Mouse (Mus musculus) CH12F3 (cell line): ENCODE measurements around the gene Gm20388.

Experiments used
- in situ Hi-C: fragments of 300-500 bp; cut with MboI; formaldehyde crosslinking; loops from 2 replicates; pipeline ENCODE4 v1.14.3; 2020; ENCODE audit warnings: low sequenced_read_pairs

Gene Gm20388

DNA sequence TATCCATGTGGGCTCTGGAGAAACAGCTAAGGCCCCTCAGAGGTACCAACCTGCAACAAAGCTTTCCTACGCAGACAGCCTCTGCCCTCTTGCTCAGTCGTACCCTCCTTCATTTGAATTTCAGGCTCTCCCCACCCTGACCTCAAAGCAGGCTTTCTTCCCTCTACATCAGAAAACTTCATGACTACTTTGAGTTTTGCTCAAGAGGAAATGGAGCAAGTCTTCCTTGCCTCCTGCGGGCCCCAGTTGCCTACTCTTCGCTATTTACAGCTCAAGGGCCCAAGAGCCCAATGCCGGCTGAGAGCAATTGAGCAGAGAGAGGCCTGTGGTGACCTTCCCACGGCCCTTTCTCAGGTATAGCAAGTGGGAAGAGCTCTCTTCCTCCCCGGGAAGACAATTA, 4451.9 kb downstream of the Gm20388 start:
- in situ Hi-C loops: no loop called here

- in situ Hi-C loops: no loop called here
Observed at GRCm38 (mm10) chr8:124363337-124363736, 4452.7 kb downstream of the Gm20388 start.

DNA sequence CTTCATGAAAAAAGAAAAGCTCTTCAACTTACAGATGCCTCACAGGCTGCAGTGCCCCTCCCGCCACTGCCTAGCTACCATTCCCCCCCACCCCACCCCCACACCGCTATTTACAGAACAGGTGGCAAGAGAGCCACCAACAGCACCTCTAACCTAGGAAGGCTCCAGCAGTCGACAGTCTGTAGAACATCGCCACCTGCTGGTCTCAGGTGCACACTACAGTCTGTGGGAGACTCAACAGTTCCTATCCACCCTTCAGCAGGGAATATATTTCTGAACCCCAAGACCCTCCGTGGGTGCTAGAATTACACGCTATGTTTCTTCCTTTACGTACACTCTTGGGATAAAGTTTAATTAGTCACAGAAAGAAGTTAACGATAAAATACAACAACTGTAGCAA, 4457.6 kb downstream of the Gm20388 start:
- in situ Hi-C loops: no loop called here

DNA sequence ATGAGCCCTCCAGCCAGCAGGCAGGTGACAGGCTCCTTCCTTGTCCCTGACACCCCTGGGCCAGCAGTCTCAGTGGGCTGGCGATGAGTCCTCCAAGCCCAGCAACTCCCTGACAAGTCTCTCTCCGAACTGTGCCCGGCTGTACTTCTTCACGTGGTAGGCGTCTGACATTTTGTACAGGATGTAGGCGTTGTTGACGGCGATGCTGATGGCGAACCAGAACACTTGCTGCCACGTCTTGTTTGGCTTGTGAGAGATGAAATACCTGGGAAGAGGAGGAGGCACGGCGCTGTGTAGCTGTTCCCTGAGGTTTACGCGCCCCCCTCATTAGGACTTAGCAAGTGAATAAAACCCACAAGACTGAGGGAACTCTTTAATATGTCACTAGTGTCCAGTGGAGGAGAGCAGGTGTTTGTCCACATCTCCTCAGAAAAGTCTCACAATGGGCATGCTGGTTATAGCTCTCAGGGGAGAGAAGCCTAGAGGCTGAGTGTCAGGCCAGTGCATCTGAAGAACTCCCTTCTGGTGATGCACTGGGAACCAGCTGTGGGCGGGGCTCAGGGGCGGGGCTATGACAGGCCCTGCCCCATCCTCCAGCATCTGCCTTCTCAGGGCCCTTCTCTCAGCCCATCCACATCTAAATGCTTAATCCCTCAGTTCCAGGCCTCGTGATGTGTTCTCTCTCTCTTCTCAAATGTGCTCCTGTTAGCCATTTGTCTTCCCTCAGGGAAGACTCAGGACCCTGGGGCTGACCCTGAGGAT, 4460.0 kb downstream of the Gm20388 start:
- in situ Hi-C loops: no loop called here

DNA sequence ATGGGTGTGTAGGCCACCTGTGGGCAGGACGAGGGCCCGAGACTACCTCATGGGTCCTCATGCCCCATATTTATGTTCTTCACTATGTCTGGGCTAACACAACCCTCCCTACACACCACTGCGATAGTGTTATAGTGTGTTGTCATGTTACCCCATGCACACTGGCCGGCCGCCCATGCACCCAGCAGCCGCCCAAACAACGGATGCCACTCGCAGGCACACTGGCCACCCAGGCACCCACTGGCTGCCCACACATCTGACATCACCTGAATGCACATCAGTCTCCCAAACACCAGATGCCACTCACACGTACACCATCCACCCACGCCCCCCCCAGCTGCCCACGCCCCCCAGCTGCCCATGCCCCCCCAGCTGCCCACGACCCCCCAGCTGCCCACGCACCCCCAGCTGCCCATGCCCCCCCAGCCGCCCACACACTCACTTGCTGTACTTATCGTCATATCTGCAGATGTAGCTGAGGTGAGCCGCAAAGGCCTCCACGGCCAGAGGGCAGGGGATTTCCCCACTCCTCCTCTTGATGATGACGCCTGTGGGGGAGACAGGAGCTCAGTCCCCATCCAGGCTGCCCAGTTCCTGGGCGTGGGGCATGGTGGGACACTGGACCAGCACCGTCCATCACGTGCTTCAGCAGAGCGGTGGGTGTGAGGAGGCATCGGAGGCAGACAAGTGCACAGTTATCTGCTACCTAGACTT, 4460.9 kb downstream of the Gm20388 start:
- in situ Hi-C loops: no loop called here

- in situ Hi-C loops: no loop called here
Observed at GRCm38 (mm10) chr8:124373753-124374152, 4463.1 kb downstream of the Gm20388 start.

- in situ Hi-C loops: no loop called here
Observed at GRCm38 (mm10) chr8:124375168-124375567, 4464.5 kb downstream of the Gm20388 start.

- in situ Hi-C loops: no loop called here
Observed at GRCm38 (mm10) chr8:124375727-124376126, 4465.1 kb downstream of the Gm20388 start.

- in situ Hi-C loops: no loop called here
Observed at GRCm38 (mm10) chr8:124376406-124376805, 4465.8 kb downstream of the Gm20388 start.

GRCm38 (mm10) chr8:124379289-124379688, 4468.6 kb downstream of the Gm20388 start:
- in situ Hi-C loops: no loop called here

DNA sequence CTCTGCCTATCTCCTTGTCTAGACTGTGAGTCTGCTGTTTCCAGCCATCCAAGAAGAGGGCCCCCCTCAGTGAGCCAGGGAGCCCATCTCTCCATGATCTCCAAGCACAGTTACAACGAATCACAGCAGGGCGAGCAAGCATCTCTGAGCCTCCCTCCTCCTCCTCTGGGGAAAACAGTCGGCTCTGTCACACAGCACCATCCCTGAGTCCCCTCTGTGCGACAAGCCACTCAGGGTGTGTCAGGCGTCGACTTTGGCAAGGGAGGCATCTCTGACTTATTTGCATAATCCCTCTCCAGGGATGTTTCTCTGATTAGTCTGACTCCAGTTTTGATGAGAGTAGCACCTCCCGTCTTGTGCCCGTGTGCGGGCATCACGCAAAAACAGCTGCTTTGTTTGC, 4471.6 kb downstream of the Gm20388 start:
- in situ Hi-C loops: no loop called here

- in situ Hi-C loops: no loop called here
Observed at GRCm38 (mm10) chr8:124384336-124384735, 4473.7 kb downstream of the Gm20388 start.

DNA sequence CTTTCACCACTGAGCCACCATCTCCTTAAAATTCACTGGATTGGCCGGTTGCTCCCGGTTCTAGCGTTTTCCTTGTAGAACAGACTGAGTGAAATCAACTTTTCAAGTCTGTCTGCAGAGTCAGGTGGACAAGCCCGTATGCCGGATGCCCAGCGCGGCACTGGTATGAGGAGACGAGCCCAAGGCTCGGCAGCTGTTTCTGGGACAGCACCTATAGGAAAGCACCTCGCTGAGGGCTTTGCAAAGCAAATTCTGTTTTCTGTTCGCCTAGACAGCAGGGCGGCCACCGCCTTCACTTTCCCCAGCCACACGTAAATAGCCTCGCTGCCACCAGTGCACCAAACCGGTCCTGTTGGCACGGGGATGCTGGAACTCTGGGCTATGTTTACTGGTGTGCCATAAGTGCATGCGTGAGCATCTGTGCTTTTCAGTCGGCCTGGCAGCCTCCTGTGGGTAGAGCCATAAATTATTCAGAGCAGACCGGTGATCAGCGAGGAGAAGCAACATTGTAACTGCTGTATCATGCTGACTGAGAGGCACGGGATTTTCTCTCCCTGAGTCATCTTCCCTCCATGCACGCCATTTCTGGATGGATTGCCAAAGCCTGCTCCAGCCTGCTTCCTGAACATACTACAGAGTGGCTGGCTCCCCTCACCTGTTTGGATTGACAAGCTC, 4475.7 kb downstream of the Gm20388 start:
- in situ Hi-C loops: no loop called here

DNA sequence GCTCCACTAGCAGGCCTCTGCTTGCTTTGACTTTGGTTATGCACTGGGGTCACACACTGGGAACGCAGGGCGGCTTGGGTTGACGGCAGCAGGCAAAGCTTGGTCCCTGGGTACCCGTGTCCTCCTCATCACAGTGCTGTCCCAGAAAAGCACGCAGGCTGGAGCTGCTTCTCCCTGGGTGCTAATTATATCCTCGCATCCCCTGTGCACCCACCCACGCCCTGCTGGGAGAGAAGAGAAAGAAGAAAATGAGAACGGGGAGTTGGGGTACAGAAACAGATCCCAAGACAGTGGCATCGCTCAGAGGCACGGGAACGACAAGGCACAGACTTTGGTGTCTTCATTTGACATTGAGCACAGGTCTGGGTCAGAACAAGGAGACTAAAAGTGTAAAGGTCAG, 4478.9 kb downstream of the Gm20388 start:
- in situ Hi-C loops: no loop called here

DNA sequence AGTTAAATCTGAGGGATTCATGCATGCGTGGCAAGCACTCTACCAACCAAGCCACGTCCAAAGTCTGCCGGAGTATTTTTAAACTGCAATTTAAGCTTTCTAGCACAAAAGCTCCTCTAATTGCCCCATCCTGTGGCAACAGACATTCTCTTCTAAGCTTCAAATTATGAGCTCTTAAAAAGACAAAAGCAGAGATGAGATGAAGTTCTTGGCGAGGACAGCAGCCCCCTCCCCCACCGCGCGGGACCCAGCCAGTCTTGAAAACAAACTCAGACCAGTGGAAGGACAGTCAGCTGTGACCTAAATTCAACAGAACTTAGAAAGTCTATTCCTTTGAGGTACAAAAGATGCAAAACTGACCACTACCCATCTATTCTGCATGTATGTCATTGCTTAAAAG, 4480.6 kb downstream of the Gm20388 start:
- in situ Hi-C loops: no loop called here

DNA sequence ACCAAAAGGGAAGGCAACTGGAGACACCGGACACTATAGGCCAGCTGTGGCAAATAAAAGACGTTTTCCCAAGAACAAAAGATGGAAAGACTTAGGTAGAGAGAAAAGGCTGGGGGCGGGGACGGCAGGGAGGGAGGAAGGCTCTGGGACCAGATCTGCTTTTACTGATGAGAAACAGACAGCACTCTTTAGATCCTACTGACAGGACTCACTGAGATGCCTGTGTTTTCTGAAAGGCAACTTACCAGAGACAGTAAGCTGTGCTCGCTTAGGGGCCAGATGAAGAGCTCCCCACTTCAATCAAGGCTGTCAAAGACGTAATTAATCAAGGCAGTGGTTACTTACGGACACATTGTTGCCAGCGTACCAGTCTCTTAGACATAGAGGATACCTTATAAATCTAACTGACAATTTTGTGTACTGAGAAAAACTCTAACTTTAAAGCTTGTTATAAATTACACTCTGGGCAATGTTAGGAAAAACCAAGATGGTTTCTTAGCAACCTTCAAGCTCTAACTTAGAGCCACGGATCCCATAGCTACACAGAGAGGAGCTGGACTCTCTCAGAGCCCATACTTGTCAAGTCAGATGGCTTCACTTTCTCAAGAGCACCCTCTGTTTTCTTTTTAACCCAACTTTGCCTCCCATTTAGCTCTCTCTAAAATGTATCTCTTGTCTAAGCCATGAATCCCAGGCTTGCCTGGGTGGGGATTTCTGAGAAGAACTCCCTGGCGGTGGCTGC, 4481.8 kb downstream of the Gm20388 start:
- in situ Hi-C loops: no loop called here

DNA sequence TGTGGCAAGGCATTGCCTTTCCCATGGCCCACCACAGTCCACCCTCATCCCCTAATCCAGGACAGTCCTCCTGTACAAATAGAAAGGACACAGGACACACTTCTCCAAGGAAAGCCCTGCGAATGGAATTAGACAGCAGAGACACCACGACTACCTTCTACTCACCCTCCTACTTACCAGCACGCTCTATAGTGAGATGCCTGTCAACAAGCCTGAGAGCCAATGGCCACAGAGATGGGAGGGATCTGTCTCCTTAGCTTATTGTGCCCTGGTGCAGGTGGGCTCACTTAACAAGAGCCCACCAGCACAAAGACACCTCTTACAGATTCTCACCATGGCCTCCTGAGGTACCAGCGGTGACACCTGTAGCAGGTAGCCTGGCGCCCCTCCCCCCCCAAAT, 4482.4 kb downstream of the Gm20388 start:
- in situ Hi-C loops: no loop called here

- in situ Hi-C loops: no loop called here
Observed at GRCm38 (mm10) chr8:124393927-124394326, 4483.3 kb downstream of the Gm20388 start.

- in situ Hi-C loops: no loop called here
Observed at GRCm38 (mm10) chr8:124394951-124395350, 4484.3 kb downstream of the Gm20388 start.
